Mouse (Mus musculus): Measurements from ENCODE around the gene Sec61a1.

Sec61a1 gene

DNA sequence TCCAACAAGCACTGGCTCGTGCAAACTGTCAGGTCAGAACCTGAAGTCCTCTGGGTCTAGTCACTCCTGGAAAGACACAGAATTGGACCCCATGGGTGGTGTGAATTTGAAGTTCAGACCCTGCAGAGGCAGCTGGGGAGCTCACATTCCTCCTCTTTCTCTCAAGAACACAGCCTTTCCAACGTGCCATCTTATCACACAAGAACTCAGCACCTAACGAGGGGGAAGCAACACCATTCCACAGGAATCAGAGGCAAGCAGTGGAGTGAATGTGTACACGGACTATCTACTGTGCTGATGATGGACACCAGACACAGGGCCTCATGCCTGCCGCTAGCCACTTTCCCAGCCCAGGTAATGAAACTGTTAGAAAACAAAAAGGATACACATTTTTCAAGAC, 2.0 kb downstream of the Sec61a1 start:
- DNase-seq = no peak

DNA sequence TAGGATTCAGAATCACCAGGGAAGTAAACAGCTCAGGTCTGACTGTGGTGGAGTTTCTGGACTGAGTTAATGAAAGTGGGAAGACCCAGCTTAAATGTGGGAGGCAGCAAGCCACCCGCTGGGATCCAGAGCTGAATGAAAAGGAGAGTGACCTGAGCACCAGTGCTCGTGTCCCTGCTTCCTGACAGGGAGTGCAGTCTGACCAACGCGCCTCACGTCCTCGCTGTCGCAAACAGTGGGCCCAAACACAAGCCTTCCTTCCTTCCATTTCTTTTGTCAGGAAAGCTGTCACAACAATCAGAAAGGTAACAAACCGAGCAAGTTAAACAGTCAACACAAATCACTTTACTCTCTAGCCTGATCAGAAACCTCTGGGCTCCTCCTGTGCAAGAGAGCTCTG, 2.7 kb downstream of the Sec61a1 start:
- DNase-seq = no peak

DNA sequence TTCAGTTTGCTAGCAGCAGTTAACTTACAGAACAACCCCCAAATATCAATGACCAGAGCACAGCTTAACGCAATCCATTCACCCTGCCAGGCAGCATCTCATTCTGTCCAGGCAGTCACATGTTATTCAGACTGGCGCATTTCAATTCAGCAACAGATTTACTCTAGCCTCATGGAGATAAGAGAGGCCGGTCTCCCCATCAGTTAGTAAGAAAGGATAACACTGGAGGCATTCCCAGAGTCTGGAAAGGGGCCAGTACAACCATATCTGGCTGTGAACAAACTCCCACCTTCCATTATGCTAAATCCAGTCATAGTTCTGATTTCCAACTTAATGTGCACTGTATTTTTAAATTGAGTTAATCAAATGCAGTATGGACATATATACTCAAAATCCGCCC, 4.2 kb downstream of the Sec61a1 start:
- no peak for DNase-seq

DNA sequence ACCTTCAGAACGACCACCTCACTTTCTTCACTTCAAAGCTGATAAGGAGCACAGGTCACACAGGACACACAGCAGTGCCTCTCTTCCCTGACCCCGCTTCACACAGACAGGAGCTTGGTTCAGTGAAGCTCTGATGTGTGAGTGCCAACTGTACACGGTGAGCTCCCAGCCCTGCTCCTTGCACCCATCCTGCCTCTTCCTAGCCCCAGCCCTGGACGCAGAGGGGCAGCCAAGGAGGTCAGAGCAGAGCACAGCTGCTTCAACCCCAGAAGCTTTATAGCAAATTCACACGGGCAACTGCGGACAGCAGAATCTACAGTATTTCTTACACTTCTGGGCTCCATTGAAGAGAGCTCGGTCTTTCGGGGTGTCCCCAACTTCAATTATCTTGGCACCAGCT, 4.7 kb downstream of the Sec61a1 start:
- no peak for DNase-seq

DNA sequence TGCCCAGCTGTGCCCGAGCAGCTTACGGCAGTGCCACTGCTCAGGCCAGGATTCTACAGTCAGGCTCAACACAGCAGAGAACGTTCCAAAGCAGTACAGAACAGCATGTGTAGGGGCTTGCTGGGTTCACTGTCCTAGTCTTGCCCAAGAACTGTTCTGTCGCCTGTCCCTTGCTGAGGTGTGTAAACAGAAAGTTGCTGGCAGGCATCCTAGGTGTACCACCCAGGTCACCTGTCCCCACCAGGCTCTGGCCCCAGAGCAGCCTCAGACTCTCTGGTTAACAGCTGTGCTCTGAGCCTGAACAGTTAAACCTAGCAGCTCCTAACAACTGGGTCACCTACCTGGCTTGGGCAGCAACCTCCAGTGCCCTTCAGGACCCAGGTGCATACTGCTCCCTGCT, 15.7 kb downstream of the Sec61a1 start:
- DNase-seq = no peak

DNA sequence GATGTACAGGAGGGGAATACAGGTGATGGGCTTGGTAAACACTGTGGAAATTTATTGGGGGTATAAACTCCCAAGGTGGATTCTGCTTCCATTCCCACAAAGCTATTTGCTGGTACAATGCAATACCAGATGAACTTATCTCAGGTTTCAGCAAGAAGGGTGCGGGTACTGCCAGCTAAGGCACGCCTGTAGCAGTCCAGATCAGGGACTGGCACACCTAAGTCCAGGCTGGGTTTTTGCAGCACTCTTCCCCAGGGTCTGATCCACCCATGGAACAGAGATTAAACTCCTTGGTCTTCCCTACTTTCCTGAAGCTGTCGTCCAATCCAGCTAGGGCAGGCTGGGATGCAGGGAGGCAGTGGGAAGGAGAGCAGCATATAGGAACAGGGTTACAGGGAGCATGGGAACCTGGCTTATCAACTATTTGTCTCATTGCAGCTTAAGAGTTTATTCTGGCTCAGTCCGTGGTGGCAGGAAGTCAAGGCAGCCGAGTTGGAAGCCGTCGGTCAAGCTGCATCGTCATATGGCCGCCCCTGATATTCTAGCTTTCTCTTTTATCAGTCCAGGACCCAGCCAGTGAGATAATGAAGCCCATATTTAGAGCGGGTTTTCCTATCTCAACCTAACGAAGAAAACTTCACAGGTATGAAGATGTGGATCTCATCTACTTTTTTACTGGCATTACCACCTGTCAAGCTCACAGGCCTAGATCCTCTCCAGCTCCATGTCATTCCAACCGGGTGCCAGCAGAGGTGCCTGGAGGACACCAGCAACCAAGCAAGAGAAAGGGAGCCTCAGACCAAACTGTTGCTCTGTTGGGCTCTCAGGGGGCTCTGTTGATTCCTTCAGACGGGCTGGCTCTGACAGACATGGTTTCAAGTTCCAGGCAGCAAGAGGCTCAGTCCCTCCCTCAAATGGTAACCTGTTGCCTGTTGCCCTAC, 16.4 kb downstream of the Sec61a1 start:
- no peak for DNase-seq

DNA sequence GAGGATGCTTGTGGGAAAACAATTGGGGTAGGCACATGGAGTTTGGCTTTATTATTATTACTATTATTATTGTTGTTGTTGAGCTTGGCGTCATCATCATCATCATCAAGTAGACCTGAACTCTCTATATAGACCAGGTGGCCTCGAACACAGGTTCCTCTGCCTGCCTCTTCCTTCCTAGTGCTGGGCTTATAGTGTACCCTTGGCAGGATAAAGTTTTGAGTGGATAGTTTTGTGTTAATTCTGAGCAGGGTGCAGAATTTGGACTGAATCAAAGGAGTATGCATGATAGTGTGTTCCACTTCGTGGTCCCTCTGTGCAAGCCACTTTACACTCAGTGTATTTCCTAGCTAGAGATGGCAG, 18.3 kb downstream of the Sec61a1 start:
- no peak for DNase-seq

DNA sequence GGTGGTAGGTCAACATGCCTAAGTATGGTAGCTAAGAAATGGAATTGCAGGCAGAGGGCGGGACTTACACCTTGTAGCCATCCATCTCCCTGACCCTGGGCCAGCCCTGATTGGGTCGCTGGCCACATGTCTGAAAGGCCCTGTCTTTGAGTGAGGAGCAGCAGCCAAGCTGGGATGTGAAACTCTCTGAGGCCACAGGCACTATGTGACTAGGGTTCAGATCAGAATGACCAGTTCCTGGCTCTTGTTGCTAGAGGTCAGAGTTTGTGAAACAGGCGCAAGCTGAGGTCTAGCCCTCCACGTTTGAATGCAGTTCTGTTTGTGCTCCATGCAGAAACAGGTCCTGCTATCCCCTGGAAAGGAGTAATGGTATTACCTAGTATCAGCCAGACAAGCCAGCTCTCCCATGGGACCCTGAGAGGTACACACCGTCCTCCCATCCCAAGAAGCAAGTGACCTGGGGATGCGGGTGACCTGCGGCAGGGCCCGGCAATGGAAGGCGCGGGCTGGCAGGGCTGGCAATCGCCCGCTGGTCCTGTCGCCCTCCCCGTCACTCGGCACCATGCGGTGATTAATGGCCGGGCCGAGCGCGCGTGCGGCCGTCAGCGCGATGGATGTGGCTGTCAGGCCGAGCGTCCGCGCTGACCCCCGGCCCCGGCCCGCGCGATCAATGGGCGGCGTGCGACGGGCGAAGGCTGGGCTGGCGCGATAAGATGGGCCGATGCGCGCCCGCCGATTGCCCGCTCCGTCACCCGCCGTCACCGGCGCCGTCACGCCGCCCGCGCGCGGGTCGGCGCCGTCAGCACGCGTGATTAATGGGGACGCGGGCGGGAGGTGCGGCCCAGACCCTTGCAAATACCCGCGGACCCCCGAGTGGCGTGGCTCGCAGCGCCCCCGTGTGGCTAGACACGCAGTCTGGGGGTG, 19.0 kb downstream of the Sec61a1 start:
- peak; percentile 94 to 95 for DNase-seq

DNA sequence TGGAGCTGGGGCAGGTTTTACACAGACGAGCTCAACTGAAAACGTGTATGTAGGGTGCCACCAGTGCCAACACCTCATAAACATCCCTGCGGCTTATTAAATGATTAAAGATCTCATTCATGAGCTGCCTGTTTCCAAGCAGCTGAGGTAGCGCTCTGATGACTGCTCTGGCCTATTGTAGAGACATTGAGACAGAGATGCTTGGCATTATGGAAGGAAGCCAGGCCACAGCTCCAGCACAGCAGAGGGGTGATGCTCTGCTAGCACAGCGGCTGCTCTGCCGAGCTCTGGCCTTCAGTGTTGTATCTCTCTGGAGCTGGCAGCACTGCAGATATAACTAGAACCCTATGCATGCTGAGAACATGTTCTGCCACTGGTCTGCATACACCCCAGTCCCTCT, 25.0 kb downstream of the Sec61a1 start:
- DNase-seq = peak; percentile 54 to 63

DNA sequence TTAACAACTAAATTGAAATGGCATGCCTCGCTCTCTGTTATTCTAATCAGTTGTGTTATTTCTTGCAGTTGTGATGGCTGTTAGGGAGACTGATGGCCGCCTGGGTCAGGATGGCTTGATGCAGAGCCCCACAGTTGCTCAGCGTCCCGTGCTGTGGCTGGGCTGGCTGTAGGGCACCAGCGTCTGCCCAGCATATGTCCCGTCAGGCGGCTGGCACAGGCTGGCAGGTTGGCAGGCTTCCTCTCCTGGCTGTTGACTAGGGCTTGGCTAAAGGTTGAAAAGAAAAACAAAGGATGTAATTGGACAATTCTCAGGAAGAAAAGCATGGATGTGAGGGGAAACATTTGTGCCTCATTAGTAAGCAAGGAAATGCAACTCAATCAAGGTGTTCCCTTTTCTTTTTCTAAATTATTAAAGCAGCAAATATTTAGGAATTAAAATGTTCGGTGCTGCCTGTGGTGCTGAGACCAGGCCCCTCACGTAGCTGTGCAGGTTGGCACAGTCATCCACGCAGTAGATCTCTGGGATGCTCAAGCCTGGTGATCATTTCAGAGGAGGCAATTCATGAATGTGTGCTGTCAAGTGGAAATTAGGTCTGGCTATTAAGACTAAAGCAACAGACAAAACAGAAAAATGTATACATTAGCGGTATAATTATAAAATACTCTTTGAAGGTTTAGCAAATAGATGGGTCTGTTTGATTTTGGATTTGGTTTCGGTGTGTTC, 27.9 kb downstream of the Sec61a1 start:
- peak; percentile 98 for DNase-seq

DNA sequence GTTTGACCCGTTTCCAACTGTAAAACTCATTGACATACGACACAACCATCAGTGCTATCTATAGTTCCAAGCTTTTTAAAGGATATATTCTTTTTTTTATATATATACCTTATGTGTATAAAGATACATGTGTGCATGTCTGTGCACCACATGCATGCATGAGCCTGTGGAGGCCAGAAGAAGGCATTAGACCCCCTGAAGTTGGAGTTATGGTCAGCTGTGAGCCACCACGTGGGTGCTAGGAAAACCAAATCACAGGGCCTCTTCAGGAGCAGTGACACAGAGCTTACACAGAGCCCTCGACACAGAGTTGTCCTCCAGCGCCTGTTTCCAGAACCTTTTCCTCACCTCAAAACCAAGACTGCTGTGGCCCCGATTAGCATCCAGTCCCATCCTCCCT, 28.9 kb downstream of the Sec61a1 start:
- no peak for DNase-seq

DNA sequence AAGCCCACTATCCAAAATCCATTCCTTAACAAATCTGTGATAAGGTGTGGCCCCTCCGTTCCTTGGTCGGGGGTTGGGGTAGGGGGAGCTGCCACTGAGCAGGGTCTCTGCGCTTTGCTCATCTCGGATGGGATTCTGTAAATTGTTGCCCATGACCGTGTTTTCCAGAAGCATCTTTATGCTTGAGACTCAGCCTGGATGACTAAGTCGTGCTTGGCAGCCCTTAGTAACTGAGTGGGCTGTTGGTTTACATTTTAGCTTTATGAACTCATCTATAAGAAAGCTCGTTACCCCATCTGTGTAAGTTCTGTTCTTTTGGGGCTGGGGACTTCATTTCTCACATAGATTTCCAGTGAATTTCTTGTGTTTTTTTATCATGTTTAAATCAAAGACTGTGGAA, 29.7 kb downstream of the Sec61a1 start:
- DNase-seq = no peak

DNA sequence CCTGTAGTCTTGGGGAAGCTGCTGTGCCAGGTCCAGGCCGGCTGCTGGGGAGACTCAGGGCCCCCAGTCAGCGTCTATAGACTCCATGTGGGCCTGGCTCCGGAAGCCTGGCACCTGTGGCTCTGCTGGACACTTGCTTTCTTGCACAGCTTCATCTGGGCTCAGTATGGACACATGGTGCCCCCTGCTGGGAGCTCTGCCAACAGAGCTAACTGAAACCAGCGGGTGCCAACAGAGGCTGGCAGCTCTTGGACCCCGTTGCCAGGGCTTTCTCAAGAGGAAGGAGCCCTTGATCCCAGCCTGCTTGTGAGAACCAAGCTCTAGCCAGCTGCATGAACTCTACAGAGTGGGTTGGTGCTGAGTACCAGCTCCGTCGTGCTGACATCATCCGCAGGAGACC, 31.8 kb downstream of the Sec61a1 start:
- DNase-seq = peak; percentile 81 to 91

DNA sequence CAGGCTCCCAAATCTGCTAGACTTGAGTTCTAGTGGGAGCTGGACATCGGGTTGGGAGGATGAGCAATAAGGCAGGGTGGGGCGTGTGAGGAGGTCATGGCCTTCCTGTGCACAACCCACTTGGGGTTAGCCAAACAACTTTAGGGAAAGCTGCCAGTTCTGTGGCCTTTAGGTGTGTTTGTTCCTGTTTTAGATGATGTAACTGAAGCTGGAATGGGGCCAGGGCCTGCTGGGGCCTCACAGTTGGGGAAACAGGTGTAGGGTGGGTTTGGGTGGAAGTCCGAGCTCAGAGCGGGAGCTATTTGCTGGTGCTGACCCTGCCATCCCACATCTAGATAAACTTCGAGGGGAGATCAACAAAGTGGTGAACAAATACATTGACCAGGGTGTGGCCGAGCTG, 33.3 kb downstream of the Sec61a1 start:
- peak in 1 of 2 experiments; percentile 28 for DNase-seq

DNA sequence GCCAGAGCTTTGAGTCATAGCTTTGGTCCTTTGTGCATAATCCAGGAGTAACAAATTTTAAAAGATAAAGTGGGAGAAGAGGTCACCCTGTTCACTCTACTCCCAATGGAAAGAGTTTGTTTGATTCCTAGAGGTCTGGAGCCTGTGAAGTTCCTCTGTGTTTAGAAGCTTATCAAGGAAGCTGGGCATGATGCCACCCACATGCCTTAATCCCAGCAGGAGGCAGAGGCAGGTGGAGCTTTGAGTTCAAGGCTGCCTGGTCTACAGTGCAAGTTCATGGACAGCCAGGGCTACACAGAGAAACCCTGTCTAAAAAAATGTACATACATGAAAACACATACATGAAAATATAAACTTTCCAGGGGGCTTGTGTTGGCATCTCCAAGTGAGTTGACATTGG, 34.8 kb downstream of the Sec61a1 start:
- peak in 1 of 2 experiments; percentile 40 for DNase-seq

DNA sequence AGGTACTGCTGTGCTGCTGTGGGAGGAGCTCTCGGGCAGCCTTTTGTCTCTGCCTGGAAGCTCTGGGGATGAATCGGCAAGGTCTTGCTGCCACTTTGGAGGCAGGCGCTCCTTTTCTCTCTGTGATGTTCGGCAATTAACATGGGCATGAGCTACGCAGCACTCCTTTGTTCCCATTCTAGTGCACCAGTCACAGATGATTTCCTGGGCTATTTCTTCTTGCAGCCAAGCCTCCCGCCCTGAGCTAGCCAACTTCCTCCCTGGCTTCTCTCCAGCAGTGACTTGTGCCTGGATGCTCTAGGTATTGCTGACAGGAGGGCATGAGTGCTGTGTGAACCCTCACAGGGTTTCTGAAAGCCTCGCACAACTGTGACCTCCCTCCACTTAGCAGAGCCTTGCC, 35.6 kb downstream of the Sec61a1 start:
- peak; percentile 84 to 88 for DNase-seq

DNA sequence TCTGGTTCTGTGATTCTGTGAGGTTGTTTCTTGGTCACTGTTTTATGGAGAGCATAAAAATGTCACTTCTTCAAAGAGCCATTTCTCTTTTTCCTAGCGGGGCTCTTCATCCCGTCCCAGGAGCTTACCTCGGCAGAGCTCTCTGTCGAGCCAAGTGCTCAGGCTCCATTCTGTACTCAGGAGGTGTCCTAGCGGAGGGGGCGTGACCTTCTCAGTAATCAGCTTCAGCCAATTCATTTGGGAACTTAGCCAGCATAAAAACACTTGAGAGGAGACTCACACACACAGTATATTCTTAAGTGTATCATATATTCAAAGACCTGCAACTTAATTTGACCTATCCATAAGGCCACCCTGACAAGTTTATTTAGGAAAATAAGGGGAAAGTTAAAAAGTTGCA, 38.3 kb downstream of the Sec61a1 start:
- DNase-seq = no peak

DNA sequence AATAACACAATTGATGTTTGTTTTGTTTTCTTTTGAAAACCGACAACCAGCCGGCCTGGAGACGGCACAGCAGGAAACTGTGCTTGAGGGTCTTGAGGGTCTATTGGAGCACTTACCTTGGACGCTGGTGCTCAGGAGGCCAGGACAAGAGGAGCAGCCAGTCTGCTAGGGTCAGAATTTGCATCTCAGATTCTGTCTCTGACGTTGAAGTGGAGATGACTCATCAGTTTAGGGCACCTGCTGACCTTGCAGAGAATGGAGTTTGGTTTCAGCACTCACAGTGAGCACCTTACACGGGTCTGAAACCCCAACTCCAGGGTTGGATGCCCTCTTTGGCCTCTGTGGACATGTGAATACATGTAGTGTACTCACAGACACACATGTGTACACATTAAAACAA, 48.8 kb downstream of the Sec61a1 start:
- no peak for DNase-seq

DNA sequence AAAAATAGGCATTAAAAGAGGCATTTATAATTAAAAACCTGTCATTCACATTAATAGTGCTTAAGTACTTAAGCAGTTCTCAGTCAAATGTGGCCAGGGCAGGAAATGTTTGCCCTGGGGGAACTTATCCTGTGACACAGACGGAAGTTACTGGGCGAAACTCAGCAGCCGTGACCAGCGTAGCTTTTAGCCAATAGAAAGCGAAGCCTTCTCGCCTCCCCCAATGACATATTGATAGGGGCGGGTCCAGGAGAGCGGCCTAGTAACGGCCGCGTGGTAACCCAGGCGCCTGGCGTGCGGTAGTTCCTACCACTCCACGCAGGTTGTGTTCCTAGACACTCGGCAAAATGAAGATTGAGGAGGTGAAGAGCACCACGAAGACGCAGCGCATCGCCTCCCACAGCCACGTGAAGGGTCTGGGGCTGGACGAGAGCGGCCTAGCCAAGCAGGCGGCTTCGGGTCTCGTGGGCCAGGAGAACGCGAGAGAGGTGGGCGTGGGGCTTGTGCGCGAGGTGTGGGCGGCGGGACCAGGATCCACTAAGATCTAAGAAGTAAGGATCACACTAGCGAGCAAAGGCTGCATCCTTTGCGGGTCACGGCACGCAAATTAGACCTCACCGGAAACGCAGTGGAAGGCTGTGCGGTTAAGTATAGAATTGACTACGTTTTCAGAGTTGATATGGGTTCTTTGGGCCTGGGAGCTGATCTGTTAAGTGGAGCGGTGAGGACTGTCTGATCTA, 53.4 kb downstream of the Sec61a1 start, which contains the start of gene Ruvbl1:
TSS of gene Ruvbl1 (plus strand) at position 229 of the 740 bp plus-strand sequence.
- peak; percentile 95 for DNase-seq

DNA sequence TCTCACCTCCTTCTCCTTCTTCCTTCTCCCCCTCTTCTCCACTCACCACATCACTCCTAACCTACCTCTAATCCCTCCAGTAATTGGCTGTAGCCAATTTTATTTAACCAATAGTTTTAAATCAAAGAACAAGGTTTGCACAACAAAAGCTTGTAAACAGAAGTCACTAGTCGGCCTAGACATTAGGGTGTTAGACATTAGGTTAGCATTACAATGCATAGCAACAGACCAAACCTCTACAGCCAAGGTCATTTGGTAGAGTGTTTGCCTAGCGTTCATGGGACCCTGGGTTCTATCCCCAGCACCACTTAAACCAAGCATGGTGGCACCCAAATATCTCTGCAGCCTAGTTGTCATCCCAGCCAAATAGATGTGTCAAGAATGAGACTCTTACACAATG, 64.2 kb downstream of the Sec61a1 start:
- no peak for DNase-seq
